Mouse (Mus musculus) layer of hippocampus, postnatal 36 days (tissue): Measurements from ENCODE around the gene Atg16l1. TPM values are rescaled to one million over a fixed set of nuclear protein-coding genes. Genes with fewer than 3 reads are reported as not detected.
A peak's percentile ranks its signal among the peaks of the same experiment; 100 is the strongest.

ENCODE experiments used
- DNase-seq, 2 experiments: peaks; one replicate each; pipeline ENCODE4 v3.0.0; 2022
- total RNA-seq, 2 experiments: library from RNA; stranded (reverse); gene quantifications; 2 replicates each; pipeline ENCODE4 v1.2.3; 2021

The Atg16l1 gene
- 10 to 100 TPM; 60.0 to 66.0 TPM for total RNA-seq

GRCm38 (mm10) chr1:87755641-87756470 lies at the start of gene Atg16l1:
Gene Atg16l1, plus strand, starts transcription at chr1:87755870.
- peak; percentile 95 to 98 for DNase-seq

GRCm38 (mm10) chr1:87706361-87706760 lies 49.3 kb upstream of the Atg16l1 start:
- no peak for DNase-seq

- peak; percentile 24 to 32 for DNase-seq
Measured at GRCm38 (mm10) chr1:87709020-87709419, 46.6 kb upstream of the Atg16l1 start.

- no peak for DNase-seq
Measured at GRCm38 (mm10) chr1:87709661-87710270, 45.9 kb upstream of the Atg16l1 start.

GRCm38 (mm10) chr1:87711938-87712613 lies 43.6 kb upstream of the Atg16l1 start:
- no peak for DNase-seq

GRCm38 (mm10) chr1:87712614-87712971 lies 43.1 kb upstream of the Atg16l1 start:
- no peak for DNase-seq

GRCm38 (mm10) chr1:87721382-87721781 lies 34.3 kb upstream of the Atg16l1 start:
- DNase-seq = peak in 1 of 2 experiments; percentile 40

- no peak for DNase-seq
Measured at GRCm38 (mm10) chr1:87722081-87722480, 33.6 kb upstream of the Atg16l1 start.

GRCm38 (mm10) chr1:87723351-87723750 lies 32.3 kb upstream of the Atg16l1 start:
- no peak for DNase-seq

- no peak for DNase-seq
Measured at GRCm38 (mm10) chr1:87729070-87729469, 26.6 kb upstream of the Atg16l1 start.

- no peak for DNase-seq
Measured at GRCm38 (mm10) chr1:87729850-87730249, 25.8 kb upstream of the Atg16l1 start.

- no peak for DNase-seq
Measured at GRCm38 (mm10) chr1:87730271-87730670, 25.4 kb upstream of the Atg16l1 start.

- DNase-seq = peak; percentile 22 to 38
Measured at GRCm38 (mm10) chr1:87733212-87733611, 22.5 kb upstream of the Atg16l1 start.

GRCm38 (mm10) chr1:87734153-87734552 lies 21.5 kb upstream of the Atg16l1 start:
- DNase-seq = no peak

GRCm38 (mm10) chr1:87740584-87741290 lies 14.9 kb upstream of the Atg16l1 start:
- no peak for DNase-seq

GRCm38 (mm10) chr1:87749360-87749973 lies 6.2 kb upstream of the Atg16l1 start:
- no peak for DNase-seq

- no peak for DNase-seq
Measured at GRCm38 (mm10) chr1:87763821-87764220, 8.2 kb downstream of the Atg16l1 start.

- no peak for DNase-seq
Measured at GRCm38 (mm10) chr1:87765741-87766140, 10.1 kb downstream of the Atg16l1 start.

GRCm38 (mm10) chr1:87766233-87766632 lies 10.6 kb downstream of the Atg16l1 start:
- no peak for DNase-seq

GRCm38 (mm10) chr1:87769263-87769662 lies 13.6 kb downstream of the Atg16l1 start:
- DNase-seq = no peak

GRCm38 (mm10) chr1:87770486-87770885 lies 14.8 kb downstream of the Atg16l1 start:
- DNase-seq = no peak

- DNase-seq = no peak
Measured at GRCm38 (mm10) chr1:87771724-87772123, 16.1 kb downstream of the Atg16l1 start.
